Mouse (Mus musculus): ENCODE measurements at regions not wholly inside any gene's neighbourhood (a gene's known extent, or its start where the extent isn't known, plus 50 kb on each side); places are given as distances from the start of the nearest gene placed in this dataset.

- no peaks in the 10 kb centered on the region for H3K36me3 ChIP-seq
- no peaks in the 10 kb centered on the region for H3K9me3 ChIP-seq
- no peaks in the 10 kb centered on the region for H3K27me3 ChIP-seq
- H3K27ac ChIP-seq, result no peak overlapping the region
- H3K4me2 ChIP-seq, result no peak overlapping the region
- H3K4me3 ChIP-seq, result no peak overlapping the region
- no peak for ATAC-seq (ENCODE audit: low FRiP score)
- H3K4me1 ChIP-seq (replicated peaks), result peaks cover 10% of the 10 kb centered on the region; the same call in 1 of the 2 replicates
- H3K9ac ChIP-seq, result no peak overlapping the region
- 94% methylated on average over 1 of the region's 1 CpGs for WGBS
Measured at GRCm38 (mm10) chr2:117868857-117869256, 242.8 kb upstream of the Thbs1 start.

DNA sequence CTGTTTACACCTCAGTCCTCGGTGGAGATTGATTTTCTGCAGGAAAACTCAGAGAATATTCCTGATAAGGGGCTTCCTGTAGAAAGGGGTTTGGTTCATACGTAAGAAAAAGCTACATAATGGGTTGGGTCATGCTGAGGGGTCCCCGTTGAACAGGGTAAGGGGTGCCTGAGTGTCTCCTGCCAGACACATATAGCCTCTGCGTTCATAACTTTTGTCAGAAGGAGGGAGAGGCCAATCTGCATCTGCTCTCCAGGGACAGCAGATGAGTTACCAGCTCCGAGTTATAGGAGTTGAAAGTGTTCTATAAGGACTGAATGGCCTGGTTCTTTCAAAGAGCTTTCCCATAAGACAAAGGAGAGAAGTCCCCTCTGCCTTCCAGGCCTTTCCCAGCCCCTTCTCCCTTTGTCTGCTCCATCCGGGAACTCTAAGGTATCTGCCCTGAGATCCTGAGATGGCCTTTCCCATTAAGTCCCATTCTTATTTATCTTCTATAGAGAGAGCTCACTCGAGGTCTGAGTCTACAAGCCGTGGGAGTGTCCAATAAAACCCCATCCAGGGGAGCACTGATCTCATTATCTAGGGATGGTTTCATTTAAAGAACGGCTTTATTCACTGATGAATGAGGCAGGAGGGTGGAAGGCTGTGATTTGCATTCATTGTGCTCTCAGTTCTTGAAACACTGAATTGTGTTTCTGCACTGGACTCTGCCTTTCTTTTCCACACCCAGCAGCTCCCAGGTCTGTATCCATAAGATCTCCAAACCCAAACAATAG lies 240.0 kb upstream of the Thbs1 start:
- ATAC-seq (ENCODE audit: low FRiP score), result no peak
- Histone ChIP-seq H3K27ac (no peak overlapping the region), H3K4me2 (no peak overlapping the region), H3K36me3 (no peaks in the 10 kb centered on the region), H3K4me3 (no peak overlapping the region), H3K9ac (no peak overlapping the region), H3K27me3 (no peaks in the 10 kb centered on the region), H3K9me3 (no peaks in the 10 kb centered on the region), H3K4me1 (replicated peaks) (peaks cover 10% of the 10 kb centered on the region; the same call in 1 of the 2 replicates)
- 27% methylated on average over 9 of the region's 9 CpGs for WGBS

- Histone ChIP-seq H3K9ac (no peak overlapping the region), H3K4me3 (no peak overlapping the region), H3K4me2 (no peak overlapping the region), H3K27ac (no peak overlapping the region), H3K36me3 (no peaks in the 10 kb centered on the region), H3K27me3 (no peaks in the 10 kb centered on the region), H3K4me1 (replicated peaks) (no peaks in the 10 kb centered on the region), H3K9me3 (no peaks in the 10 kb centered on the region)
- no peak for ATAC-seq (ENCODE audit: low FRiP score)
- WGBS, result 86% methylated on average over 6 of the region's 6 CpGs
Measured at GRCm38 (mm10) chr2:117877816-117878215, 233.9 kb upstream of the Thbs1 start.

DNA sequence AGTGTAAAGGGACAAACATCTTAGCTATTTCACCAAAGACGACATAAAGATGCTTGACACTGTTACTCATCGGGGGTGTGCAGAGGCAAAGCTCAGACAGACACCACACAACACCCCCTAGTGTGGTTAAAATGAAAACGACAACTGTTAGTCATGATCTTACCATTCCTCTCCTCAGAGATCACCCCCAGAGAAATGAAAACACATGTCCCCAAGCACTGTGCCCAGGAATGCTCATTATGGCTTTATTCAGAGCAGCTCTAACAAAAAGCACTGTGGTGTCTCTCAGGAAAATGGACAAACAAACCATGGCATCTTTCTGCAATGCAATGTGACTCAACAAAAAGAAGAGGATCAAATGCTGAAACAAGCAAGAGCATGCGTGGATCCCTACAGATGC lies 229.5 kb upstream of the Thbs1 start:
- ATAC-seq (ENCODE audit: low FRiP score), result no peak
- Histone ChIP-seq H3K9me3 (no peaks in the 10 kb centered on the region), H3K4me3 (no peak overlapping the region), H3K27me3 (no peaks in the 10 kb centered on the region), H3K36me3 (no peaks in the 10 kb centered on the region), H3K4me2 (no peak overlapping the region), H3K4me1 (replicated peaks) (no peaks in the 10 kb centered on the region), H3K27ac (no peak overlapping the region), H3K9ac (no peak overlapping the region)
- WGBS, result 71% methylated on average over 4 of the region's 4 CpGs

DNA sequence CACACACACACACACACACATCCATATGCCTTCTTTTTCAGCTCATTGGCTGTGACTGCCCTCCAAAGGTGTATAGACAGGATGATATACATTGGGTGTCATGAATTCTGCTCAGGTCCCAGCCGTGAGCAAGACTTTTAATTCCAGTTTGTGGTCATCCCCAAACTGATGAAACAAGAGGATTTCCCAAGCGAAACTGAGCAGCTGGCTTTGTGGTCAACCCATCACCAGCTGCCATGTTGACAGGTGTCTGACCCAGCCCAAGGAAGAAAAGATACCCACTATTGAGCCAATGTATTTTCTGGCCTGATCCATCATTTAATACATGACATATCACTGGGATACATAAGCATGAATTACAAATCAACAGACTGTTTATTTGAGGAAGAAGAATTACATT lies 228.8 kb upstream of the Thbs1 start:
- no peaks in the 10 kb centered on the region for H3K36me3 ChIP-seq
- H3K4me3 ChIP-seq, result no peak overlapping the region
- no peaks in the 10 kb centered on the region for H3K4me1 ChIP-seq (replicated peaks)
- H3K27me3 ChIP-seq, result no peaks in the 10 kb centered on the region
- no peak overlapping the region for H3K27ac ChIP-seq
- no peaks in the 10 kb centered on the region for H3K9me3 ChIP-seq
- H3K9ac ChIP-seq, result no peak overlapping the region
- WGBS, result 92% methylated on average over 2 of the region's 2 CpGs
- no peak overlapping the region for H3K4me2 ChIP-seq
- ATAC-seq (ENCODE audit: low FRiP score), result no peak

GRCm38 (mm10) chr2:117886516-117886915 lies 225.2 kb upstream of the Thbs1 start:
- Histone ChIP-seq H3K4me2 (no peak overlapping the region), H3K4me3 (no peak overlapping the region), H3K4me1 (replicated peaks) (no peaks in the 10 kb centered on the region), H3K27me3 (no peaks in the 10 kb centered on the region), H3K27ac (no peak overlapping the region), H3K9me3 (no peaks in the 10 kb centered on the region), H3K36me3 (no peaks in the 10 kb centered on the region), H3K9ac (no peak overlapping the region)
- 83% methylated on average over 3 of the region's 3 CpGs for WGBS
- ATAC-seq (ENCODE audit: low FRiP score), result no peak

DNA sequence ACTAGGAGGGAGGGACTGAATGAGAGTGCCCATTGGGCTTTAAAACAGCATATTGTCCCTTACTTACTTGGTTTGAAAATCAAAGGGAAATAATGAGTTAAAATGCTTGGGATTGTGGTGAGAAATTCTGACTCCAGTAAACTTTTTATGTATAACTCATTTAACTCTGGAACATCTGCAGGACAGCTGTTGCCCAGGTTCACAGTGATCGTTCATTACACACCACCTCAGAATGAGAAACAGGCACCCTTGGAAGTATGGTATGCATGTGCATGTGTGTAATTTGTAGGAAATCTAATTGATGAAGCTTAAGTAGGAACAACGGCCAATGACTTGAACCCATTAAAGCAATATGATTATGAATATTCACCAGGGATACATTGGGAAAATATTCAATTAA lies 210.4 kb upstream of the Thbs1 start:
- WGBS, result 66% methylated on average over 2 of the region's 2 CpGs
- no peaks in the 10 kb centered on the region for H3K27me3 ChIP-seq
- no peaks in the 10 kb centered on the region for H3K36me3 ChIP-seq
- no peak overlapping the region for H3K9ac ChIP-seq
- no peak overlapping the region for H3K4me2 ChIP-seq
- no peak for ATAC-seq (ENCODE audit: low FRiP score)
- H3K4me1 ChIP-seq (replicated peaks), result no peaks in the 10 kb centered on the region
- H3K27ac ChIP-seq, result no peak overlapping the region
- no peak overlapping the region for H3K4me3 ChIP-seq
- H3K9me3 ChIP-seq, result no peaks in the 10 kb centered on the region

- no peaks in the 10 kb centered on the region for H3K36me3 ChIP-seq
- H3K4me1 ChIP-seq (replicated peaks), result no peaks in the 10 kb centered on the region
- no peak for ATAC-seq (ENCODE audit: low FRiP score)
- no peak overlapping the region for H3K27ac ChIP-seq
- WGBS, result 87% methylated on average over 5 of the region's 5 CpGs
- no peak overlapping the region for H3K4me3 ChIP-seq
- no peak overlapping the region for H3K9ac ChIP-seq
- no peak overlapping the region for H3K4me2 ChIP-seq
- no peaks in the 10 kb centered on the region for H3K9me3 ChIP-seq
- H3K27me3 ChIP-seq, result no peaks in the 10 kb centered on the region
Measured at GRCm38 (mm10) chr2:117902837-117903236, 208.8 kb upstream of the Thbs1 start.

DNA sequence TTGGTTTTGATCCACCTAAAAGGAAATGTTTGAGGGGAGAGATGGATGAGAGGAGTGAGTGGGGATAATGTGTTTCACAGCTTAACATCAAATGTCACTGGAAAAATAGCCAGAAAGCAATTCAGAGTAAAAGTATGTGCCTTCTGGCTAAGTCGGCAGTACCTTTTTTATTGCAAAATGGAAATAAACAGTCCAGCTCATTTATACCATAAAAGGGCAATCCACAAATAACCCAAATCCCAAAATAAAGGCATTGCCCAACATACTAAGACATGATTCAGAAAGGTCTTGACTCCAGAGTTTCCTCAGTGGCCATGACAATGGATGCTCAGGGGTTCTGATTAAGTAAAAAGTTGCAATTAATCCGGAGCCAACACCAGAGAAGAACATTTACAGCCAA lies 208.0 kb upstream of the Thbs1 start:
- ATAC-seq (ENCODE audit: low FRiP score), result no peak
- Histone ChIP-seq H3K4me3 (no peak overlapping the region), H3K4me2 (no peak overlapping the region), H3K27ac (no peak overlapping the region), H3K27me3 (no peaks in the 10 kb centered on the region), H3K9me3 (no peaks in the 10 kb centered on the region), H3K4me1 (replicated peaks) (no peaks in the 10 kb centered on the region), H3K36me3 (no peaks in the 10 kb centered on the region), H3K9ac (no peak overlapping the region)
- 87% methylated on average over 2 of the region's 2 CpGs for WGBS

GRCm38 (mm10) chr2:117906509-117906908 lies 205.2 kb upstream of the Thbs1 start:
- H3K36me3 ChIP-seq, result no peaks in the 10 kb centered on the region
- H3K4me2 ChIP-seq, result no peak overlapping the region
- no peak overlapping the region for H3K27ac ChIP-seq
- 95% methylated on average over 2 of the region's 2 CpGs for WGBS
- H3K4me1 ChIP-seq (replicated peaks), result no peaks in the 10 kb centered on the region
- ATAC-seq (ENCODE audit: low FRiP score), result no peak
- H3K4me3 ChIP-seq, result no peak overlapping the region
- H3K27me3 ChIP-seq, result no peaks in the 10 kb centered on the region
- H3K9me3 ChIP-seq, result no peaks in the 10 kb centered on the region
- H3K9ac ChIP-seq, result no peak overlapping the region

DNA sequence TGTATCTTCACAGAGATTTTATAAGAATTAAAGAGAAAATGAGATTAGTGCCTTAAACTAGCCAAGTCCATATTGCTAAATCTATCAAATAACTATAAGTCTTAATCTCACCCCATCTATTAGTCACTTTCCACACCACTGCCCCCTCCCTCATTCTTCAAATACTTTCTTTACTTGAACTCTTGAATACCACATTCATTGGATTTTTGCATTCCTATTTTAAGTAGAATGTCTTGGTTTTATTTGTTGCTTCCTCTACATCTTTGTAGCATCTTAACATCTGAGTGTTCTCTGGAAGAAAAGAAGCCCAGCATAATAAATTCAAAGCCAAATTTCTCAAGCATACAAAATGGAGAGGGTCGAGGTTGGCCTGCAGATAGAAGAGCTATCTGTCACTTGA lies 200.9 kb upstream of the Thbs1 start:
- H3K4me3 ChIP-seq, result no peak overlapping the region
- H3K27me3 ChIP-seq, result no peaks in the 10 kb centered on the region
- H3K36me3 ChIP-seq, result no peaks in the 10 kb centered on the region
- 55% methylated on average over 1 of the region's 1 CpGs for WGBS
- H3K9me3 ChIP-seq, result no peaks in the 10 kb centered on the region
- no peak overlapping the region for H3K9ac ChIP-seq
- H3K27ac ChIP-seq, result no peak overlapping the region
- no peak for ATAC-seq (ENCODE audit: low FRiP score)
- H3K4me1 ChIP-seq (replicated peaks), result no peaks in the 10 kb centered on the region
- no peak overlapping the region for H3K4me2 ChIP-seq

- no peaks in the 10 kb centered on the region for H3K4me1 ChIP-seq (replicated peaks)
- H3K27ac ChIP-seq, result no peak overlapping the region
- 81% methylated on average over 2 of the region's 2 CpGs for WGBS
- no peaks in the 10 kb centered on the region for H3K36me3 ChIP-seq
- no peak overlapping the region for H3K4me2 ChIP-seq
- no peaks in the 10 kb centered on the region for H3K9me3 ChIP-seq
- no peak overlapping the region for H3K4me3 ChIP-seq
- H3K9ac ChIP-seq, result no peak overlapping the region
- no peaks in the 10 kb centered on the region for H3K27me3 ChIP-seq
- ATAC-seq (ENCODE audit: low FRiP score), result no peak
Measured at GRCm38 (mm10) chr2:117912722-117913121, 199.0 kb upstream of the Thbs1 start.

DNA sequence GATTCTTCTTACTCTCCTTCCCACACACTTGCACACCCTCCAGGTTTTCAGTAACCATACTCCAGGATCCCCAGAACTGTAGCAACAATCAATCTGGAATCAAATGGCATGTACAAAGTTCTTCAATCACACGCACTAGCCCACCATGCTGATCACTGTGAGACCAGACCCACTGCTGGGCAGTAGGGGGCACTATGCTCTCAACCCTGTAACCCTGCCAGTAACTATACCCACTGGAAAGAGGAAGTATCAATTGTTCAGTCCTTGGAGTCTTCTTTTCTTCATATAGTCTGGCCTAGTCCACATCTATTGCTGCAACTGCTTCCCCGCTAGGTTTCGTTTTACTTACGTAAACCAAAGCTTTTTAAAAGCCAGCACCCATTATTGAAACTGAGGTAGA lies 197.8 kb upstream of the Thbs1 start:
- Histone ChIP-seq H3K27me3 (no peaks in the 10 kb centered on the region), H3K4me2 (no peak overlapping the region), H3K27ac (no peak overlapping the region), H3K4me1 (replicated peaks) (no peaks in the 10 kb centered on the region), H3K4me3 (no peak overlapping the region), H3K36me3 (no peaks in the 10 kb centered on the region), H3K9ac (no peak overlapping the region), H3K9me3 (no peaks in the 10 kb centered on the region)
- 99% methylated on average over 4 of the region's 4 CpGs for WGBS
- ATAC-seq (ENCODE audit: low FRiP score), result no peak
